Comparison of ENCODE assay signal across 13 mouse cellular contexts in the genomic region with DNA sequence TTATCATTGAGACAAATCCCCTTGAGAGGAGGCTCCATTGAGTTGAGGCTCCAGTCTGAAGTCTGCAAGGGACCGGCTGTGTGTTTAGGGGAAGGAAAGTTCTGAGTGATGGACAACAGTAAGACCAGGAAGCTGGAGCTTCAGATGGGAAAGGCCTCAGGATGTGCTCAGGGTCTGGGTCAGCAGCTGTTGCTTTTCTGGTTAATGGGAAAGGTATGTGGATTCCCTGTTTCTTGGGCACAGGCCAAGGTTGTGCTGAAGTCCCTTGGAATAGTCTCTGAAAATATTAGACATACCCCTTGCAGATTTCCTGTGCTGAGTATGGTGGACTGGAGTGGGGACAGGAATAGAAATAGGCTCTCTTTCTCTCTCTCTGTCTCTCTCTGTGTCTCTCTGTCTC. TPM values are rescaled to one million over a fixed set of nuclear protein-coding genes. Genes with fewer than 3 reads are reported as not detected.
DNase-seq lines count a peak whose midpoint lies in the region; ATAC-seq and TF ChIP-seq lines count a peak whose summit lies in the region.
"Not testable (repeated sequence)": the region's sequence is repeated elsewhere in the genome, so short reads cannot be mapped to it uniquely, and the experiment has no call there.
"Had no signal": no experiment of that assay in that cellular context is flagged by ENCODE, and none has a peak within 500 bp of the region (broad histone marks: within the 10 kb centered on the region; RNA-seq: fewer than 3 reads in every experiment).

No protein-coding gene starts in this region.

- peaks cover 32% of the 10 kb centered on the region for H3K4me1 ChIP-seq in embryonic facial prominence, embryonic 13.5 days
- H3K4me1 ChIP-seq in hindbrain, embryonic 16.5 days (ENCODE audit: control insufficient read depth, insufficient read depth, low read depth, low read length) = peaks cover 16% of the 10 kb centered on the region
- not testable (repeated sequence) for H3K4me1 ChIP-seq in kidney, postnatal 0 days (replicated peaks; ENCODE audit: insufficient read depth, low read length)
- peaks cover 20% of the 10 kb centered on the region for H3K4me1 ChIP-seq in limb, embryonic 14.5 days (ENCODE audit: control insufficient read depth, insufficient read depth, low read length)

- not testable (repeated sequence) for TF ChIP-seq POLR2A in limb, embryonic 14.5 days (IDR thresholded peaks at IDR 0.05; ENCODE audit: borderline replicate concordance, extremely low read depth, insufficient read depth, insufficient read length); myocyte (IDR thresholded peaks at IDR 0.05; ENCODE audit: insufficient read length, low read depth)

- not testable (repeated sequence) for H3K4me3 ChIP-seq in embryonic facial prominence, embryonic 13.5 days; hindbrain, embryonic 16.5 days (ENCODE audit: low read length); kidney, postnatal 0 days (replicated peaks; ENCODE audit: low read depth, low read length); limb, embryonic 14.5 days (replicated peaks; ENCODE audit: low read length); myocyte

- not testable (repeated sequence) for H3K27me3 ChIP-seq in embryonic facial prominence, embryonic 13.5 days; hindbrain, embryonic 16.5 days (replicated peaks; ENCODE audit: control insufficient read depth, insufficient read depth, low read length); kidney, postnatal 0 days (ENCODE audit: insufficient read depth, low read length); limb, embryonic 14.5 days (ENCODE audit: control insufficient read depth, insufficient read depth, low read length); myocyte (ENCODE audit: control insufficient read depth, insufficient read depth, insufficient read length)

- not testable (repeated sequence) for H3K36me3 ChIP-seq in embryonic facial prominence, embryonic 13.5 days; hindbrain, embryonic 16.5 days (ENCODE audit: control insufficient read depth, insufficient read depth, low read length); kidney, postnatal 0 days (ENCODE audit: insufficient read depth, low read length); limb, embryonic 14.5 days (ENCODE audit: control insufficient read depth, insufficient read depth, low read length); myocyte (ENCODE audit: control insufficient read depth, insufficient read depth)

- ATAC-seq in embryonic facial prominence, embryonic 13.5 days (ENCODE audit: insufficient number of reproducible peaks, insufficient read depth, low FRiP score, low TSS enrichment, low read depth) = not testable (repeated sequence)
- ATAC-seq in hindbrain, embryonic 16.5 days = 0 out of 2 replicates have a peak, but pooled peaks have one; percentile 22
- ATAC-seq in kidney, postnatal 0 days (replicated peaks; ENCODE audit: low FRiP score, low read depth) = peak; percentile 31
- peak; percentile 65 for ATAC-seq in limb, embryonic 14.5 days (ENCODE audit: low FRiP score, low read depth)

- H3K9ac ChIP-seq in embryonic facial prominence, embryonic 13.5 days; hindbrain, embryonic 16.5 days (ENCODE audit: low read depth, low read length); kidney, postnatal 0 days (ENCODE audit: low read depth, low read length); limb, embryonic 14.5 days (ENCODE audit: low read depth, low read length, severe bottlenecking): not testable (repeated sequence)

- not testable (repeated sequence) for H3K4me2 ChIP-seq in embryonic facial prominence, embryonic 13.5 days; hindbrain, embryonic 16.5 days (ENCODE audit: low read length); kidney, postnatal 0 days (ENCODE audit: low read length); limb, embryonic 14.5 days (replicated peaks; ENCODE audit: low read depth, low read length, severe bottlenecking)
- H3K4me2 ChIP-seq in myocyte (ENCODE audit: low read depth) = peak overlapping the region; percentile 39

- peak overlapping the region; percentile 28; the same call in 1 of the 2 replicates for H3K27ac ChIP-seq in embryonic facial prominence, embryonic 13.5 days
- H3K27ac ChIP-seq in hindbrain, embryonic 16.5 days (ENCODE audit: low read depth, low read length) = peak overlapping the region; percentile 54; the same call in 1 of the 2 replicates
- not testable (repeated sequence) for H3K27ac ChIP-seq in kidney, postnatal 0 days; limb, embryonic 14.5 days (replicated peaks; ENCODE audit: low read depth, low read length)

- not testable (repeated sequence) for H3K9me3 ChIP-seq in embryonic facial prominence, embryonic 13.5 days; hindbrain, embryonic 16.5 days (ENCODE audit: control insufficient read depth, low read length); kidney, postnatal 0 days (replicated peaks; ENCODE audit: low read length); limb, embryonic 14.5 days (ENCODE audit: control insufficient read depth, low read length)

- 26% methylated on average over 1 of the region's 1 CpGs for WGBS in embryonic facial prominence, embryonic 13.5 days
- whole genome bisulfite sequencing in hindbrain, embryonic 16.5 days = 60% methylated on average over 1 of the region's 1 CpGs
- WGBS in kidney, postnatal 0 days = 26% methylated on average over 1 of the region's 1 CpGs
- WGBS in limb, embryonic 14.5 days = 27% methylated on average over 1 of the region's 1 CpGs

- TF ChIP-seq CTCF in kidney, postnatal 0 days (IDR thresholded peaks at IDR 0.05; ENCODE audit: low read depth) = not testable (repeated sequence)

- H3K79me2 ChIP-seq in myocyte (ENCODE audit: control insufficient read depth, insufficient read depth) = not testable (repeated sequence)

- peak; percentile 91 for DNase-seq in heart, adult 11 months
- peak; percentile 53 to 58 for DNase-seq in heart, postnatal 10 days
- peak; percentile 59 for DNase-seq in kidney, postnatal 0 days (ENCODE audit: low spot score)
- DNase-seq in limb, embryonic 14.5 days (ENCODE audit: low spot score) = peak; percentile 37
- DNase-seq in testis, postnatal 10 days (ENCODE audit: low spot score) = peak; percentile 51

- not testable (repeated sequence) for H3ac ChIP-seq in myocyte (ENCODE audit: control insufficient read depth, insufficient read length)

- intact Hi-C loops in heart, postnatal 10 days (cut with DNase I) = not testable (repeated sequence)

RNA-seq across cellular contexts. Expression of a gene that starts 10.6 kb away (rescaled TPM):
- polyA plus RNA-seq in embryonic facial prominence, embryonic 13.5 days (2015; fragmentation: Nextera tagmentation; extraction: Ambion mirVana) = 58.2 and 64.3 TPM in 2 replicates
- total RNA-seq in heart, postnatal 10 days (2021) = 10 to 100 TPM; 11.5 to 13.1 TPM
- 9.0 and 10.2 TPM in 2 replicates for polyA plus RNA-seq in hindbrain, embryonic 16.5 days (2015; fragmentation: Nextera tagmentation; extraction: Ambion mirVana)
- 129 and 131 TPM in 2 replicates for polyA plus RNA-seq in kidney, postnatal 0 days (2015; fragmentation: Nextera tagmentation; extraction: Ambion mirVana)
- 29.2 and 30.9 TPM in 2 replicates for polyA plus RNA-seq in limb, embryonic 14.5 days (2012; rRNA removed)
- 80.7 and 86.6 TPM in 2 replicates for polyA plus RNA-seq in limb, embryonic 14.5 days (2014; fragmentation: Nextera tagmentation; extraction: Ambion mirVana)
- 394 TPM for polyA plus RNA-seq in myocyte (2012; fragmentation: generic; extraction: Trizol)

RNA-seq across cellular contexts. Expression of a gene that starts 12.0 kb away (rescaled TPM):
- polyA plus RNA-seq in embryonic facial prominence, embryonic 13.5 days (2015; fragmentation: Nextera tagmentation; extraction: Ambion mirVana) = 0.31 TPM in 1 of 2 replicates, not detected in the other
- under 1 TPM in 1 of 2 experiments, not detected in 1; 0.40 TPM for total RNA-seq in heart, postnatal 10 days (2021)
- polyA plus RNA-seq in hindbrain, embryonic 16.5 days (2015; fragmentation: Nextera tagmentation; extraction: Ambion mirVana) = 0.29 and 0.36 TPM in 2 replicates
- 0.10 TPM in 1 of 2 replicates, not detected in the other for polyA plus RNA-seq in kidney, postnatal 0 days (2015; fragmentation: Nextera tagmentation; extraction: Ambion mirVana)
- 0.36 and 0.43 TPM in 2 replicates for polyA plus RNA-seq in limb, embryonic 14.5 days (2012; rRNA removed)
- not detected in 2 replicates for polyA plus RNA-seq in limb, embryonic 14.5 days (2014; fragmentation: Nextera tagmentation; extraction: Ambion mirVana)
- 1.1 TPM for polyA plus RNA-seq in myocyte (2012; fragmentation: generic; extraction: Trizol)
- total RNA-seq: common myeloid progenitor, adult 5-6 weeks; heart, postnatal 25 days had no signal
- polyA plus RNA-seq: inflammation-experienced regulatory T-cells, adult 6 months; liver, embryonic 13.5 days; lung, embryonic 15.5 days had no signal

Comparison
In these comparisons a context has a peak if more than half of its experiments do, and no peak if none do; other contexts are left out.
1. DNase-seq: peak in every context shown above with its lines; median percentile 91 in heart, adult 11 months; 59 in kidney, postnatal 0 days; 56 in heart, postnatal 10 days; 51 in testis, postnatal 10 days; 37 in limb, embryonic 14.5 days.